Mouse (Mus musculus) kidney, embryonic 14.5 days (tissue): ENCODE measurements around the gene 1700122O11Rik. TPM values are rescaled to one million over a fixed set of nuclear protein-coding genes. Genes with fewer than 3 reads are reported as not detected.

ENCODE experiments used
- ATAC-seq: fragments of 200-750 bp; cut with Nextera tagmentation; 2 replicates; pipeline ENCODE4 v1.8.0; 2017; ENCODE audit warnings: moderate number of reproducible peaks, mild to moderate bottlenecking, moderate TSS enrichment, moderate library complexity; ENCODE audit not compliant: low FRiP score, low TSS enrichment
- H3K27ac ChIP-seq: fragments of 300-500 bp; sonication (generic); 2 replicates; pipeline ENCODE4 v1.5.1; 2014; ENCODE audit warnings: low read depth, mild to moderate bottlenecking, low read length, moderate library complexity, mixed read lengths
- H3K27me3 ChIP-seq: fragments of 300-500 bp; sonication (generic); 2 replicates; pipeline ENCODE4 v1.6.1; 2014; ENCODE audit warnings: mild to moderate bottlenecking, low read length; ENCODE audit not compliant: control insufficient read depth, insufficient read depth
- H3K36me3 ChIP-seq: fragments of 300-500 bp; sonication (generic); 2 replicates; pipeline ENCODE4 v1.6.1; 2014; ENCODE audit warnings: low read length, mixed read lengths; ENCODE audit not compliant: control insufficient read depth, insufficient read depth
- H3K4me1 ChIP-seq: fragments of 300-500 bp; sonication (generic); 2 replicates; pipeline ENCODE4 v1.6.1; 2014; ENCODE audit warnings: low read length, mixed read lengths; ENCODE audit not compliant: control insufficient read depth, insufficient read depth
- H3K4me2 ChIP-seq: fragments of 300-500 bp; sonication (generic); replicated peaks from 2 replicates; pipeline ENCODE4 v1.6.1; 2014; ENCODE audit warnings: low read depth, mild to moderate bottlenecking, low read length
- H3K4me3 ChIP-seq: fragments of 300-500 bp; sonication (generic); 2 replicates; pipeline ENCODE4 v1.5.1; 2014; ENCODE audit warnings: mild to moderate bottlenecking, low read length
- H3K9ac ChIP-seq: fragments of 300-500 bp; sonication (generic); 2 replicates; pipeline ENCODE4 v1.6.1; 2014; ENCODE audit warnings: low read depth, mild to moderate bottlenecking, low read length, moderate library complexity
- H3K9me3 ChIP-seq: fragments of 300-500 bp; sonication (generic); 2 replicates; pipeline ENCODE4 v1.6.1; 2016; ENCODE audit warnings: low read length; ENCODE audit not compliant: control insufficient read depth
- WGBS: fragments of 180-500 bp; shearing (Covaris S2); extraction: QIAGEN DNeasy Blood & Tissue Kit; methylation state at CpG from one replicate; pipeline ENCODE4 v1.1.7; 2014; 5-methylcytosine and 5-hydroxymethylcytosine counted together
- polyA plus RNA-seq: library from polyadenylated mRNA; unstranded; fragments of >200 nt; fragmentation: Nextera tagmentation; extraction: Ambion mirVana; gene quantifications from 2 replicates; pipeline ENCODE4 v1.2.1, GENCODE M21; 2014

1700122O11Rik gene
- polyA plus RNA-seq, result not detected in 2 replicates

DNA sequence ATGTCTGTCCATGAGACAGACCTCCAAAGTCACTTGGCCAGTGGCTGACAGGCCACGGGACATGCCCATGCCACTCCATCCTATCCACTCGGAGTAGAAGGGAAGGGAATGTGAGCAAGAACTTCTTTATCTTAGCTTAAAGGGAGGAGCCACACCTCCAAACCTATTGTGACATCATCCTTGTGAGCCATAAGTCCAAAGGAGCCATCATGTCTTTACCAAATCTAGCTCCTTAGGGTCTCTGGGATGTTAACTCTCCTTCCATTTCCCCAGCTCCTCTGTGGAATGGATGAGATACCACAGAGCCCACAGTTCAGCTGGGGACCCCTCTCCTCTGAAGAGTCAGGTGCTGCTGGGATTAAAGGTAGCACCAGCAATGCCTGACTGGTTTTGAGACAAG is at the start of gene 1700122O11Rik:
Gene 1700122O11Rik (minus strand): TSS at position 101 of the 400 bp plus-strand sequence.
- Histone ChIP-seq H3K4me1 (peaks cover 30% of the 10 kb centered on the region), H3K9me3 (no peaks in the 10 kb centered on the region), H3K27ac (no peak within 1 kb of the TSS; the same call in 1 of the 2 replicates), H3K27me3 (no peaks in the 10 kb centered on the region), H3K4me2 (no peak within 1 kb of the TSS), H3K4me3 (no peak within 1 kb of the TSS), H3K9ac (no peak within 1 kb of the TSS), H3K36me3 (no peaks in the 10 kb centered on the region)
- WGBS, result 97% methylated on average over 2 of the region's 2 CpGs
- ATAC-seq, result no peak

DNA sequence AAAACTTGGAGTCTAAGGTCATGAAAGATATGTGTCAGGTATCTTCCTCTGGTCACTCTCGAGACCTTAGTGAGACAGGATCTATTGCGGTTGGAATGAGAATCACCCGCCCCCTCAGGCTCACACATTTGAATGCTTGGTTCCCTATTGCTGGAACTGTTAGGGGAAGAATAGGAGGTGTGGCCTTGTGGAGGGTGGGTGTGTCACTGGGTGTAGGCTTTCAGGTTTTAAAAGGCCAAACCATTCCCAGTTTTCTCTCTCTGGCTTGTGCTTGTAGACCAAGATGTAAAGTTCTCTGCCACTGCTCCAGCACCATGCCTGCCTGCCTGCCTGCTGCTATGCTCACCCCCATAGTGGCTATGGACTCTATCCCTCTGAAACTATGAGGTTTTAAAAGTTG is 42.5 kb upstream of the 1700122O11Rik start:
- Histone ChIP-seq H3K4me1 (no peaks in the 10 kb centered on the region), H3K9ac (no peak overlapping the region), H3K27me3 (no peaks in the 10 kb centered on the region), H3K36me3 (no peaks in the 10 kb centered on the region), H3K4me3 (no peak overlapping the region), H3K4me2 (no peak overlapping the region), H3K27ac (no peak overlapping the region), H3K9me3 (no peaks in the 10 kb centered on the region)
- 51% methylated on average over 3 of the region's 3 CpGs for WGBS
- no peak for ATAC-seq

DNA sequence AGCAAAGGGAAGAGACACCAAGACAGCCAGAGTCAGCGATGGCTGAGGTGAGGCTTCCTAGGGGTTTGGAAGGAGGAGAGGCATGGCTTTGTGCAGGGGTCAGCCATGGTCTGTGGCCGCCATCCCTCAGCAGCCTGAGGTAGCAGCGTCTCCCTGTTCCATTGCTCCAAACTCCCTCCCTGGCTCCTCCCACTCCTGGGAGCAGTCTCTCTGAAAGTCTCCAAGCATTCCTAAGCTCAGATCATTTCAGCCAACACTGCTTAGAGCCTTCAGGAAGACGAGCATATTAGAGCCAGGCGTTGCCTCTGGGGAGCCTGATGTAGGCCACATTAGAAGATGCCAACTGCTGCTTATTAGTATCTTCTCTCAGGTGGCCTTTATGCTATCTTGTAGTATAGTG is 29.6 kb upstream of the 1700122O11Rik start:
- 24% methylated on average over 5 of the region's 5 CpGs for WGBS
- Histone ChIP-seq H3K9ac (no peak overlapping the region), H3K4me2 (no peak overlapping the region), H3K9me3 (0 out of 2 replicates have a peak, but pooled peaks cover 5% of the 10 kb centered on the region), H3K4me1 (peaks cover 6% of the 10 kb centered on the region; the same call in 1 of the 2 replicates), H3K4me3 (no peak overlapping the region), H3K27me3 (no peaks in the 10 kb centered on the region), H3K27ac (no peak overlapping the region), H3K36me3 (no peaks in the 10 kb centered on the region)
- no peak for ATAC-seq

DNA sequence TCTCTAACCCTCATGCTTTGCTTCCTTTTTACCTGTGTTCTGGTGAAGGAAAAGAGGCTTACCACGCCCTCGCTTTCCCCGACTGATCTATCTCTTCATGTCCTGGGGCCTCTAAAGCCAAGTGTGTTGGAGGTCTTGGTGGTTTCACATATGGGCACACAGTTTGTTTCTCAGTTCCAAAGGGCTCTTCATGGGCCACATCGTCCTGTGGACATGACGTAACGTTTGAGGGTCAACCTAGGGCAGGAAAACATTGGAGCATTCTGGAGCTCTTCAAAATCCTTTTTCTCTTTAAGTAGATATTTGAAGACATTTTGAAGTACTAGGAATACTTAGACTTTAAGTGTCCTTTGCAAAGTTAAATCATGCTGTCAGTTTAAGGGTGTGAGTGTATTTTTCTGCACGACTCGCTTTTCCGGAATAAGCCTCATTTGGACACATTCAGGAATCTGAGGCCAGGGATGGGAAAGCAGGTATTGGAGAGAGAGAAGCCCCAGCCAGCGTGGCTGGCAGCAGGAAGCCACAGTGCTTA is 29.1 kb upstream of the 1700122O11Rik start:
- no peak overlapping the region for H3K27ac ChIP-seq
- H3K4me2 ChIP-seq, result no peak overlapping the region
- H3K4me3 ChIP-seq, result no peak overlapping the region
- 54% methylated on average over 10 of the region's 10 CpGs for WGBS
- H3K27me3 ChIP-seq, result no peaks in the 10 kb centered on the region
- ATAC-seq, result no peak
- peaks cover 6% of the 10 kb centered on the region; the same call in 1 of the 2 replicates for H3K4me1 ChIP-seq
- no peak overlapping the region for H3K9ac ChIP-seq
- H3K9me3 ChIP-seq, result 0 out of 2 replicates have a peak, but pooled peaks cover 5% of the 10 kb centered on the region
- no peaks in the 10 kb centered on the region for H3K36me3 ChIP-seq

DNA sequence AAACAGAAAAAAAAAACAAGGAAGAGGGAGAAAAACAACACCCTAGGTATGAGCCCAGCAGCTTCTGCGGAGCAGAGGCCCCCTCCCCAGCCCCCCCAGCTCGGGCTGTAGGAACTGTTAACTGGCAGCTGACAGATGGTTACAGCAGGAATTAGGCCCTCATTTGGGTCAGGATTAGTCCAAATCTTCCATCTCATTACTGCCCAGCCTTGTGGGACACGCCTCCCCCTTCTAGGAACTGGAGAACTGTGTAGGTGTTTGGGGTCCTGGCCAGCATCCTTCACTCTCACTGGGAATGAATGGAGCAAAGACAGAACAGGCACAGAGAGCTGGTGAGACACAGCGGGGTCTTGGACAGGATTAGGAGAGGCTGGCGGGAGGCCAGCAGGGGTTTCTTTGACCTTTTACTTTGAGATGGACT is 27.0 kb upstream of the 1700122O11Rik start:
- Histone ChIP-seq H3K27me3 (no peaks in the 10 kb centered on the region), H3K9ac (no peak overlapping the region), H3K9me3 (no peaks in the 10 kb centered on the region), H3K4me2 (no peak overlapping the region), H3K4me3 (no peak overlapping the region), H3K36me3 (no peaks in the 10 kb centered on the region), H3K4me1 (peaks cover 6% of the 10 kb centered on the region; the same call in 1 of the 2 replicates), H3K27ac (no peak overlapping the region)
- ATAC-seq, result no peak
- 51% methylated on average over 5 of the region's 5 CpGs for WGBS

DNA sequence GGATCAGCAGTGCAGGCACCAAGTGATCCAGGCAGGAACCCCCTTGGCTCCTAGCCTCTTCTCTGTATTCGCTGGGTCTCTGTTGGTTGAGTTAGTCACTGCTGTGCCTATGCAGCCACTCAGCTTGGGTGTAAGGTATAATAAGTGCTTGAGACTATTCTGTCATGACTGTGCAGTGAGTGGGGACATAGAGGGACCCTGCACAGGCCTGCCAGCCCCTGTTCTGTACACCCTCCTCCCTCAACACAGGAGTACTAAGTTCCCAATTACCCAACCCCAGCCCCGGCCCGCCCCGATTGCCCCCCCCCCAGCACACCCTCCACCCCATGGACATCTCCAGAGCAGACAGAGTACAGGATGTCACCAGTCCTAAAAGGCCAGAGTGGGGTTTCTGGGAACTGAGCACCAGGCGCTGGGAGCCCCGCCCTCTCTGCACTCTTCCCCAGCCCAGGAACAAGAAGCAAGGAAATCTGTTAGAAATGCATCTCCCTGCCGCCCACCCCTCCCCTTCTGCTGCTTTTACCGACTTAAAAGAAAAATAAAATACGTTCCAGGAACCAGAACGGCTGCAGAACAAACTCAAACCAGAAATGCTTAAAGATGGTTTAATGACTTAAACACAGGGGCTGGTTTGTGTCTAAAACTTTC is 26.2 kb upstream of the 1700122O11Rik start:
- Histone ChIP-seq H3K27ac (no peak overlapping the region), H3K27me3 (no peaks in the 10 kb centered on the region), H3K4me1 (peaks cover 6% of the 10 kb centered on the region; the same call in 1 of the 2 replicates), H3K4me2 (no peak overlapping the region), H3K9ac (no peak overlapping the region), H3K9me3 (no peaks in the 10 kb centered on the region), H3K36me3 (no peaks in the 10 kb centered on the region), H3K4me3 (no peak overlapping the region)
- 42% methylated on average over 10 of the region's 10 CpGs for WGBS
- no peak for ATAC-seq

DNA sequence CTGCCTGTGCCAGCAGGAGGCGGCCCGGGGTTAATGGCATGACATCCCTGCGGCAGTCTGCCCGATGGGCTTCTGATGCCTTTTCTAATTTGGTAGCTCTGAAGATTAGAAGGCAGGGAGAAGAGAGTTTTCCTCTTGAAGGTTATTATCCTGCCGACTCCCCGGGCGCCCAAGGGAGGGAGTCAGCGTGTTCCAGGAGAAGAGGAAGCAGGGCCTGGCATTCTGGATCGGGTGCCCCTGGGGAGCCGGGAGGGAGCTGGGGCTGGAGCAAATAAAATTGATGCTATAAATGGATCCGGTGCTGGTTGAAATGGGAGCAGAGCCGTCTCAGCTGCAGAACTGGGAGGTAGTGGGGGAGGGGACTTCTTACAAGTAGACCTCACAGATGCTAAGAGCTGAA is 19.3 kb upstream of the 1700122O11Rik start:
- Histone ChIP-seq H3K9me3 (no peaks in the 10 kb centered on the region), H3K9ac (no peak overlapping the region), H3K27ac (no peak overlapping the region), H3K4me2 (0 out of 2 replicates have a peak overlapping the region, but pooled peaks have one; percentile 4), H3K27me3 (peaks cover 6% of the 10 kb centered on the region), H3K4me1 (peaks cover 6% of the 10 kb centered on the region; the same call in 1 of the 2 replicates), H3K36me3 (no peaks in the 10 kb centered on the region), H3K4me3 (no peak overlapping the region)
- no peak for ATAC-seq
- WGBS, result 5% methylated on average over 12 of the region's 12 CpGs

DNA sequence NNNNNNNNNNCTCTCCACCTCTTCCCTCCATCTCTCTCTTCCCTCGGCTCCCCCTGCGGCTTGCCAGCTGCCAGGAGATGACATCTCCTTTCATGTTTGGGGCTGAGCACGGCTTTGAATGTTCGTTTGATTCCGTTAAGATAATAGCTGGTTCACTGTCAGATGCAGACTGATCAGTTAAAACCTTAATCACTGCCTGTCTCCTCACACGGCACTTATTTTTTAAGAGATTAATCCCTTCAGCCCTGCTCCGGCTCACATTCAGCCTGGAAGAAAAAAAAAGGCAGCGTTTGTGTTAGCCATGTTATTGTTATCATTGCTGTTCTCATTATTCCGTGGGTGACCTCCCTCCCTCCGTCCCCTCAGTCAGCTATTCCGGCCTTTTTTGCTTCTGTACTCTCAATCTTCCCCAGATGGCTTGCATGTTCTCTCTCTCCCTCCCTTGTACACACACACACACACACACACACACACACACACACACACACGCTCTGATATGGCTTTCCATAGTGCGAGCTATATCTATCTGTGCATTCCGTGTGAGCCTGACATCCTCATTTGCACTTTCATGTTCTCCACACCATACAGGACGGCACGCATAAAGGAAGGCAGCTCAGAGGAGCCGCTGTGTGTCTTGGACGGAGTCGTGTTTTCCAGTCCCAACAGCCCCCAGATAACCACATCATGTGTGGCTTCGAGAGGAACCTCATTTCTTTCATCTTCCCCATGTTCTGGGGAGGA is 17.2 kb upstream of the 1700122O11Rik start:
- Histone ChIP-seq H3K9me3 (no peaks in the 10 kb centered on the region), H3K4me3 (no peak overlapping the region), H3K9ac (no peak overlapping the region), H3K27me3 (peaks cover 6% of the 10 kb centered on the region), H3K36me3 (no peaks in the 10 kb centered on the region), H3K4me2 (no peak overlapping the region), H3K4me1 (peaks cover 6% of the 10 kb centered on the region; the same call in 1 of the 2 replicates), H3K27ac (no peak overlapping the region)
- 46% methylated on average over 20 of the region's 20 CpGs for WGBS
- no peak for ATAC-seq

DNA sequence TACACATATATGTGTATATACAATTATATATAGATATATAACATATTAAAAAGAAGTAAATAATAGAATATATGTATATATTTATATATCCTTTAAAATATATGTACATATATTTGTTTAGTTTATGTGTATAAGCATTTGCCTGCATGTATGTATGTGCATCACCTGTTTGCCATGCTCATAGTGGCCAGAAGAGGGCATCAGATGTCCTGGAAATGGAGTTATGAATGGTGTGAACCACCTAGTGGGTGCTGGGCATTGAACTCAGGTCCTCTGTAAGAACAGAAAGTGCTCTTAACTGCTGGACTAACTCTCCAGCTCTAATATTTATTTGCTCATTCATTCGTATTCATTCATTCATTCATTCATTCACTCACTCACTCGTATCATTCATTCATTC is 15.6 kb upstream of the 1700122O11Rik start:
- Histone ChIP-seq H3K27ac (no peak overlapping the region), H3K36me3 (no peaks in the 10 kb centered on the region), H3K9ac (no peak overlapping the region), H3K27me3 (peaks cover 6% of the 10 kb centered on the region), H3K4me2 (no peak overlapping the region), H3K4me3 (no peak overlapping the region), H3K9me3 (no peaks in the 10 kb centered on the region), H3K4me1 (peaks cover 6% of the 10 kb centered on the region; the same call in 1 of the 2 replicates)
- no peak for ATAC-seq
- 91% methylated on average over 2 of the region's 2 CpGs for WGBS
